Mouse (Mus musculus) bone marrow, adult 2 months (tissue): Measurements from ENCODE around the gene Anxa8.

Experiments used
- CTCF ChIP-seq: fragments of 200-500 bp; IDR thresholded peaks from 2 replicates; pipeline ENCODE4 v1.5.1; 2011; ENCODE audit warnings: low read length, control low read depth; ENCODE audit not compliant: control insufficient read depth, insufficient read depth
- POLR2A ChIP-seq: fragments of 200-500 bp; IDR thresholded peaks from 2 replicates; pipeline ENCODE4 v1.6.1; 2011; ENCODE audit warnings: low read depth, mild to moderate bottlenecking, control low read depth, low read length, borderline replicate concordance; ENCODE audit not compliant: control insufficient read depth

DNA sequence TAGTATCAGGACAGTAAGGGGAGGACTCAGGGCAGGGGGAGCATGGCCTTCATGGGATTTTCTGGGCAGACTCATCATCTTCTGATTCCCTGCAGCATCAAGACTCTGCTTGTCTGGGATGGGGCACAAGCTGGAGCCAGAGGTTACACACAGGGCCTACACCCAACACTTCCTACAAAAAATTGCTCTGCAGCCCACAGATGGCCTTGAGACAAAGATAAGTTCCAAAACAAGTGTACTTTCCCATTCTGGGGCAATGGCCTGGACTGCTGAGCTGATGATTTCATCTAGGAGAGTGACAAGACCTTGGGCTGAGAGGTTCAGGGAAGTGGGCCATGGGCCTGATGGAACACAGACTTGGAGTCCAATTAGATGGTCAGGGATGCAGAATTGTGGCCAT, 49.6 kb downstream of the Anxa8 start:
- no peak for TF ChIP-seq CTCF
- no peak for TF ChIP-seq POLR2A
